Mouse (Mus musculus) layer of hippocampus, postnatal 14 days (tissue): Measurements from ENCODE around the gene Aatk. TPM values are rescaled to one million over a fixed set of nuclear protein-coding genes. Genes with fewer than 3 reads are reported as not detected.

Experiments used
- DNase-seq, 2 experiments: peaks; one replicate each; pipeline ENCODE4 v3.0.0; 2021 to 2022; ENCODE audit warnings: low spot score in 2 of 2, mixed read lengths in 1 of 2
- total RNA-seq, 2 experiments: library from RNA; stranded (reverse); gene quantifications; 2 replicates each; pipeline ENCODE4 v1.2.3; 2021

Gene Aatk
- total RNA-seq, 2 experiments from 2014 or later = 193 to 202 TPM

- no peak for DNase-seq
These were observed 9.2 kb upstream of the Aatk start for GRCm38 (mm10) chr11:120055953-120056732.

GRCm38 (mm10) chr11:120053846-120054245 is 6.9 kb upstream of the Aatk start:
- no peak for DNase-seq

- no peak for DNase-seq
These were observed 5.3 kb upstream of the Aatk start for GRCm38 (mm10) chr11:120052274-120052673.

GRCm38 (mm10) chr11:120051124-120051811 is 4.3 kb upstream of the Aatk start:
- no peak for DNase-seq

GRCm38 (mm10) chr11:120049067-120049466 is 2.1 kb upstream of the Aatk start:
- no peak for DNase-seq

GRCm38 (mm10) chr11:120048252-120048556 is 1.2 kb upstream of the Aatk start:
- peak; percentile 56 to 59 for DNase-seq

- DNase-seq = peak in 1 of 2 experiments; percentile 45
These were observed 724 bp upstream of the Aatk start for GRCm38 (mm10) chr11:120047531-120048251.

- DNase-seq = peak; percentile 36 to 37
These were observed 971 bp downstream of the Aatk start for GRCm38 (mm10) chr11:120045839-120046552.

GRCm38 (mm10) chr11:120045341-120045740 is 1.6 kb downstream of the Aatk start:
- DNase-seq = no peak

- no peak for DNase-seq
These were observed 4.7 kb downstream of the Aatk start for GRCm38 (mm10) chr11:120042141-120042838.

- peak in 1 of 2 experiments; percentile 48 for DNase-seq
These were observed 5.5 kb downstream of the Aatk start for GRCm38 (mm10) chr11:120041191-120042123.

GRCm38 (mm10) chr11:120040440-120040839 is 6.5 kb downstream of the Aatk start:
- peak in 1 of 2 experiments; percentile 55 for DNase-seq

GRCm38 (mm10) chr11:120039581-120039980 is 7.4 kb downstream of the Aatk start:
- no peak for DNase-seq

GRCm38 (mm10) chr11:120034762-120035161 is 12.2 kb downstream of the Aatk start:
- DNase-seq = no peak

GRCm38 (mm10) chr11:120034306-120034705 is 12.7 kb downstream of the Aatk start:
- no peak for DNase-seq

- DNase-seq = no peak
These were observed 13.5 kb downstream of the Aatk start for GRCm38 (mm10) chr11:120033473-120033872.

GRCm38 (mm10) chr11:120032052-120032451 is 14.9 kb downstream of the Aatk start:
- no peak for DNase-seq

- DNase-seq = peak in 1 of 2 experiments; percentile 58
These were observed 16.6 kb downstream of the Aatk start for GRCm38 (mm10) chr11:120030145-120030901.
